In genomic region chr1:71115781-71116180, GRCm38 (mm10) we compare ENCODE assay signal across 19 mouse cellular contexts. TPM values are rescaled to one million over a fixed set of nuclear protein-coding genes. Genes with fewer than 3 reads are reported as not detected.
A peak's percentile ranks its signal among the peaks of the same experiment; 100 is the strongest.
DNase-seq lines count a peak whose midpoint lies in the region; ATAC-seq lines count a peak whose summit lies in the region.
"Had no signal": no experiment of that assay in that cellular context is flagged by ENCODE, and none has a peak within 500 bp of the region (broad histone marks: within the 10 kb centered on the region; RNA-seq: fewer than 3 reads in every experiment).

No protein-coding gene starts in this region.

- peak; percentile 93 for ATAC-seq in common myeloid progenitor, adult 5-6 weeks (replicated peaks; ENCODE audit: low read depth, poor library complexity, severe bottlenecking)
- peak; percentile 90 for ATAC-seq in megakaryocyte progenitor cell, adult 5-6 weeks (replicated peaks; ENCODE audit: poor library complexity)
- ATAC-seq: activated CD4-positive, CD25-positive, alpha-beta regulatory T cell, adult 4 months; CD4-positive, CD25-positive, alpha-beta regulatory T cell, adult 4 months; forebrain, embryonic 15.5 days had no signal

- DNase-seq in A20 (ENCODE audit: low read depth, low spot score), result peak; percentile 59
- DNase-seq in adrenal gland, adult 2 months, result no peak
- no peak for DNase-seq in frontal cortex, postnatal 14 days (ENCODE audit: low spot score in 2 of 2)
- no peak for DNase-seq in thymus, postnatal 25 days
- DNase-seq: adrenal gland, postnatal 10 days; adrenal gland, postnatal 36 days; cerebellum, adult 11 months; cerebellum, adult 2 months; cerebellum, adult 9-11 months; cerebellum, postnatal 25 days; embryo, embryonic 11 days; gastrocnemius, postnatal 10 days; gastrocnemius, postnatal 36 days; heart, adult 11 months had no signal

RNA-seq across cellular contexts. Expression of gene Bard1, which starts 12.8 kb away (rescaled TPM):
- total RNA-seq in common myeloid progenitor, adult 5-6 weeks (2017), result 16.5 and 20.8 TPM in 2 replicates
- total RNA-seq in megakaryocyte progenitor cell, adult 5-6 weeks (2015), result 22.5 and 24.0 TPM in 2 replicates
- 10.7 and 13.5 TPM in 2 replicates for total RNA-seq in megakaryocyte progenitor cell, adult 5-6 weeks (2017)
- under 1 TPM; 0.59 to 0.98 TPM for total RNA-seq in adrenal gland, adult 2 months (2021)
- 0.32 and 0.42 TPM in 2 replicates for polyA plus RNA-seq in adrenal gland, adult 2 months (2012; rRNA removed)
